Mouse (Mus musculus): ENCODE measurements around the gene Sdk2.

DNA sequence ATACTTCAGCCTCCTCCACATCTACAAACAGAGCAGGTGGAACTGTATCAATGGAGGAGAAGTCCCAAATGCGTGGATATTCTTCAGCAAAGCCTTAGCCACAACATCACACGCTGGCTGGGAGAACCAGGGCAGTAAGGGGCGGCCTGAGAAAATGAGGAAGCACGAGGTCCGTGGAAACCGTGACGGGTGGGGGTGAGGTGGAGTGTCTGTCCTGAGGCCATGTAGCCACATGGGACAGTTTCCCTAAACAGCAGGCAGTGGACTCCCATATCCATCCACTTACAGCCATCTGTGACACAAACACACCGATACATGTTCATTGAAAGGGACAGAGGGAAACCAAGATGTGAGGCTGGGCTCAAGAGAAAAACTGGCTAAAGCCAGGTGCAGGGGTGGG, 328.9 kb downstream of the Sdk2 start:
- TF ChIP-seq CTCF (conservative IDR thresholded peaks at IDR 0.05 in 1 of 2, IDR thresholded peaks at IDR 0.05 in 1 of 2; ENCODE audit: low read depth in 2 of 2, low read length in 2 of 2), result no peak
- TF ChIP-seq POLR2A (IDR thresholded peaks at IDR 0.05; ENCODE audit: low read depth, low read length), result no peak
- no peak for TF ChIP-seq SMC3 (IDR thresholded peaks at IDR 0.05; ENCODE audit: low read depth, low read length)
- TF ChIP-seq GABPA (IDR thresholded peaks at IDR 0.05; ENCODE audit: insufficient replicate concordance, low read depth, low read length), result no peak
- no peak for TF ChIP-seq EP300 (IDR thresholded peaks at IDR 0.05; ENCODE audit: low read length)
- no peak for TF ChIP-seq USF2 (conservative IDR thresholded peaks at IDR 0.05; ENCODE audit: low read depth, low read length)
- TF ChIP-seq JUND (conservative IDR thresholded peaks at IDR 0.05; ENCODE audit: low read depth, low read length), result no peak
- no peak for TF ChIP-seq E2F4 (IDR thresholded peaks at IDR 0.05; ENCODE audit: insufficient replicate concordance, low read depth, low read length)
- TF ChIP-seq KAT2A (IDR thresholded peaks at IDR 0.05; ENCODE audit: insufficient replicate concordance, low read length), result no peak
- no peak for TF ChIP-seq ZNF384 (IDR thresholded peaks at IDR 0.05; ENCODE audit: low read depth, low read length)
- TF ChIP-seq RAD21 (IDR thresholded peaks at IDR 0.05; ENCODE audit: low read depth, low read length), result no peak
- TF ChIP-seq ELF1 (IDR thresholded peaks at IDR 0.05; ENCODE audit: low read depth, low read length), result no peak
- TF ChIP-seq ETS1 (conservative IDR thresholded peaks at IDR 0.05; ENCODE audit: low read depth, low read length), result no peak
- TF ChIP-seq IRF4 (IDR thresholded peaks at IDR 0.05; ENCODE audit: low read depth, low read length), result no peak

All from CH12.LX (cell line).